Mouse (Mus musculus) Patski (cell line): ENCODE results near the gene Cat. TPM values are rescaled to one million over a fixed set of nuclear protein-coding genes. Genes with fewer than 3 reads are reported as not detected.

ENCODE experiments used
- ATAC-seq: fragments of 100-300 bp; one replicate; pipeline ENCODE4 v1.8.0; 2021
- CTCF ChIA-PET: fragments of 350-600 bp; sonication (Branson Sonifier 250); formaldehyde crosslinking; loops from one replicate; lab custom pipeline; 2022; ENCODE audit warnings: inconsistent platforms; lab: Charles Lee
- POLR2A ChIA-PET: fragments of 350-600 bp; sonication (Branson Sonifier 250); formaldehyde crosslinking; loops from one replicate; lab custom pipeline; 2022; ENCODE audit warnings: antibody characterized with exemption, inconsistent platforms; lab: Charles Lee
- DNase-seq: peaks from one replicate; pipeline ENCODE4 v3.0.0-alpha.2; 2011; ENCODE audit warnings: low read depth, low spot score
- H3K27me3 ChIP-seq: fragments of 371-371 bp; one replicate; pipeline ENCODE4 v1.5.1; 2021
- CTCF ChIP-seq: fragments of 100-300 bp; IDR thresholded peaks from one replicate; pipeline ENCODE4 v1.5.1; 2021
- in situ Hi-C: fragments of 300-500 bp; cut with MboI; formaldehyde crosslinking; loops from 3 replicates; pipeline ENCODE4 v1.11.1; 2018; ENCODE audit warnings: low pct_unique_long_range_greater_than_20kb, mixed read lengths
- polyA plus RNA-seq: library from polyadenylated mRNA; unstranded; gene quantifications from one replicate; pipeline ENCODE4 v1.2.3, GENCODE M21; 2021

The Cat gene
- 64.3 TPM for polyA plus RNA-seq

DNA sequence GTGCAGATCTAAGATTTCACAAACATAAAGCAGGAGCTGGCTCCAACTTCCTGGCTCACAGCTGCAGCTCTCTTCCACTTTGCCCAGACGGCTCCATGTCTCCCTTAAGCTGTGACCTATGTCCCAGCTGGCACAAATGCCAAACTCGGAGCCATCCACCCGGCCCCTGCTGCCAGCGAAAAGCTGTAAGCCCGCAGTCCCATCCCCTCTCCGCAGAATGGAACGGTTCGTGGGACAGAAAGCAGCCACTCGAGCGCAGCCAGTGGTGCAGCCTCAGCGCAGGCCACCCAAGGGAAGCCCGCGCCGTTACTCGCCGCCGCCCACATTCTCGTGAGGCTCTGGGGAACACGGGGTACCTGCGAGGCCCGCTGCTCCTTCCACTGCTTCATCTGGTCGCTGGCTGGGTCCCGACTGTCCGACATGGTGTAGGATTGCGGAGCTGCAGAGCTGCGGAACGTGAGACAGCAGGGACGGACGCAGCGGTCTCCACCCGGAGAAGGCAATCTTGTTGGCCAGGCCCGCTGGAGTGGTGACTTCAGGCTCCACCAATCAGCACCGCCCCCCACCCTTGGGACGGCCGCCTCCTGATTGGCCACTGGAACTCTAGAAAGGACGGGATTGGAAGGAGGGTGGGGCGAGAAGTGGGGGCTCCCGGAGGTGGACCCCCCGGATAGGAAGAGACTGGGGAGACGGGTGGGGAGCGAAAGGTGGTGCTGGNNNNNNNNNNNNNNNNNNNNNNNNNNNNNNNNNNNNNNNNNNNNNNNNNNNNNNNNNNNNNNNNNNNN lies at the start of gene Cat:
Gene Cat (minus strand): TSS at position 544 of the 785 bp plus-strand sequence.
- peak; percentile 97 for ATAC-seq
- ChIA-PET CTCF (interaction anchor here (2.3 to 2.9 kb wide), 2 partner anchors 28 to 62 kb away, joined by 8 to 11 read pairs; no protein-coding TSS in a partner anchor), POLR2A (interaction anchor here (0.6 to 1.6 kb wide), 4 partner anchors 27 to 1176 kb away, joined by 3 to 6 read pairs (median 4); no protein-coding TSS in a partner anchor)
- no peak for TF ChIP-seq CTCF
- H3K27me3 ChIP-seq = no peaks in the 10 kb centered on the region
- no peak for DNase-seq
- in situ Hi-C loops = no loop called here

DNA sequence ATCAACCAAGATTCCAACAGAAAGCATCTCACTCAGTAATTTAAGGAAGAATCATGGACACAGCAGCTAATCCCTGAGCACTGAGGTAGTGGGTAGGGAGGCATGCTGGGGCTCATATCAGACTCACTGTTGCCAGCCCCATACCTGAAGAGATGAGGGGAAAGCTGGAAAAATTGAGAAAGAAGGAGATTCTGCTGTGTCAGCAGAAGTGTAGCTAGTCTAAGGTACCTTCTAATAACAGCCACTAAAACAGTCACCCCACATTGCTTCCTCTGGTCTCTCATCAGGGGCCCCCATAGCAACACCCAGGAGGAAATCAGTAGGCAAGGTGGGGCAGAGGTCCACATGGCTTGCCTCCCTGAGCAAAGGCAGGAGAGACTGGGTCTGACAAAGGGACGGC lies 40.6 kb upstream of the Cat start:
- no peak for DNase-seq
- TF ChIP-seq CTCF = no peak
- in situ Hi-C loops = no loop called here
- ATAC-seq = no peak
- POLR2A ChIA-PET = no interaction called here
- CTCF ChIA-PET = no interaction called here
- H3K27me3 ChIP-seq = peaks cover 17% of the 10 kb centered on the region

DNA sequence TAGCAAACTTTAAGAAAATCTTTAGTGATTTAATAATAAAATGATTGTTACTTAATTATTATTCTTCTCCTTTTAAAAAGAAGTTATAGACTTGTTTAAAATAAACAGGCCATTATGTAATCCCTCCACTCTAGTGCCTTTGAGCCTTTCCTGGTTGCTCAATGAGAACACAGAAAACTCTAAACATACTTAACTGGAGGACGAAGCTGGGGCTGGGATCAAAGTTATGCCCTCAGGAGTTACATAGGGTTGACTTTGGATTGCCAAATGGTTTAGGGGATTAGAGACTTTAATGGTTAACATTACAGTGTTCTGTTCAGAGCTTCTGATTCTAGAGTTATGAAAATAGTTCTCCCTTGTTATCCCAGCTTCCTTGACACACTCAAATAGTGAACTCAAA lies 31.5 kb upstream of the Cat start:
- peaks cover 22% of the 10 kb centered on the region for H3K27me3 ChIP-seq
- no peak for DNase-seq
- ChIA-PET POLR2A (no interaction called here), CTCF (interaction anchor here (0.7 kb wide), 1 partner anchor 17 kb away, joined by 3 read pairs; no protein-coding TSS in a partner anchor)
- in situ Hi-C loops = no loop called here
- TF ChIP-seq CTCF = no peak
- ATAC-seq = no peak

DNA sequence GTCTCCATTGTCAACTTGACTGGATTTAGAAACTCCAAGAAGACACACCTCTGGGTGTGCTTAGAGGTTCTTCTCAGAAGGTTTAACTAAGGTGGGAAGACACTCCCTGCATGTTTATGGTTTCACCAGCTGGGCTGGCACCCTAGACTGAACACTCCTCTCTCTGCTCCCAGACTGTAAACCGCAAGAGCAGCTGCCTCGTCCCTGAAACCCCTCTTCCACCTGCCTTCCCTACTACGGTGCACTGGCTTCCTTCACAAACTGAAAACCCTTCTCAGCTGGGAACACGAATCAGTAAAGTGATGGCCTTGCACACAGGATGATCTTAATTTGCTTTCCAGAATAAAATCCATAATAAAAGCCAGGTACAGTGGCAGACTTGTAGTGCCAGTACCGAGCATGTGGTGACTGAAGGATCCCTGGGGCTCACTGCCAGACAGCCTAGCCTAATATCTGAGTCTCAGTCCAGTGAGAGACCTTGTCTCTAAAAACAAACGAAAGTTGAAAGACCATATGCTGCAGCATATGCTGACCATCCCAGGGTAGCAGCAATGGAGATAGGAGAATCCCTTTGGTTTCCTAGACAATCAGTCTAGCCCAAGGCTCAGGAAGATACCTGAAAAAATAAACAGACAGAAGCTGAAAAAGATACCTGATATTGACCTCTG lies 30.7 kb upstream of the Cat start:
- ATAC-seq = no peak
- H3K27me3 ChIP-seq = peaks cover 26% of the 10 kb centered on the region
- POLR2A ChIA-PET = interaction anchor here (1.2 kb wide), 1 partner anchor 10 kb away, joined by 3 read pairs; no protein-coding TSS in a partner anchor
- in situ Hi-C loops = no loop called here
- CTCF ChIA-PET = interaction anchor here (0.9 kb wide), 1 partner anchor 32 kb away, joined by 3 read pairs; no protein-coding TSS in a partner anchor
- no peak for DNase-seq
- no peak for TF ChIP-seq CTCF

- in situ Hi-C loops = no loop called here
- no peak for DNase-seq
- TF ChIP-seq CTCF = no peak
- H3K27me3 ChIP-seq = peaks cover 25% of the 10 kb centered on the region
- ChIA-PET CTCF (interaction anchor here (0.9 to 1.0 kb wide), 2 partner anchors 34 to 47 kb away, joined by 3 read pairs; no protein-coding TSS in a partner anchor), POLR2A (interaction anchor here (0.7 kb wide), 1 partner anchor 11 kb away, joined by 3 read pairs; no protein-coding TSS in a partner anchor)
- ATAC-seq = no peak
Measured at GRCm38 (mm10) chr2:103512066-103512795, 27.3 kb upstream of the Cat start.

DNA sequence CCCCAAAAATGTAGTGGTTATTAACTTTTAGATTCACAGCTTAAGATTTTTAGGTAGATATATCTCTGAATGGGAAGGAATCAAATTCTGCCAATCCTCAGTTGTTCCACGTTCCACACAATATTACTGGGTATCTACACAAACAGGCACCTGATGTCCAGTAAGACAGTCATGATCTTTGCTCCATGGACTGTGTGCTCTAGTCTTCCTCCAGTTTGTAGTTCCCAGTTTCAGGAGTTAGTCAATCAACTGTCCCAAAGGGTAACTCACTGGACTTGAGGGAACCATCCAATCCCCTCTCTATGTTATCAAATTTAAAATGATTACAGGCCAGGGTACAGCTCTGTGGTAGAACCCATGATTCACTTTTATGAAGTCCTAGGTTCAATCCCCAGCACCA lies 26.7 kb upstream of the Cat start:
- ChIA-PET CTCF (interaction anchor here (0.9 to 1.0 kb wide), 2 partner anchors 35 to 46 kb away, joined by 3 read pairs; no protein-coding TSS in a partner anchor), POLR2A (no interaction called here)
- in situ Hi-C loops = no loop called here
- H3K27me3 ChIP-seq = peaks cover 19% of the 10 kb centered on the region
- ATAC-seq (no peak), DNase-seq (no peak)
- TF ChIP-seq CTCF = no peak

DNA sequence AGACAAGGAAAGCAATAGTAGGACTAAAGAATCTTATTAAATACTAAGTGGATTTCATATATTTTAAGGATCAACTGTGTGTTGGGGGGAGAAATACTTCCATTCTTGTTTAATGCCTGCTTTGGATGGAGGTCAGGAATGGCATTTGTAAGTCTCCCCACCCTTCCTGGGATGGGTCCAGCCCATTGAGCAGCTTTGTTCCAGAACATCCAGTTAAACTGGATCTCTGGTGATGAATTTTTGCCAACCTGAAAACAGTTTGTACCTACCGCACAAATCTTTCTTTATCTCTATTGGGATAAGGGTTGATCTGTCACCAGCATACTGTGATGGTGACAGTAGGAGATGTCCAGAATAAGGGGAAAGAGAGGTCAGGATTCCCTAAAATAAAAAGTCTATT lies 26.1 kb upstream of the Cat start:
- no peak for TF ChIP-seq CTCF
- DNase-seq (no peak), ATAC-seq (no peak)
- in situ Hi-C loops = no loop called here
- ChIA-PET CTCF (interaction anchor here (0.9 to 1.0 kb wide), 2 partner anchors 36 to 46 kb away, joined by 3 read pairs; no protein-coding TSS in a partner anchor), POLR2A (no interaction called here)
- H3K27me3 ChIP-seq = peaks cover 17% of the 10 kb centered on the region

DNA sequence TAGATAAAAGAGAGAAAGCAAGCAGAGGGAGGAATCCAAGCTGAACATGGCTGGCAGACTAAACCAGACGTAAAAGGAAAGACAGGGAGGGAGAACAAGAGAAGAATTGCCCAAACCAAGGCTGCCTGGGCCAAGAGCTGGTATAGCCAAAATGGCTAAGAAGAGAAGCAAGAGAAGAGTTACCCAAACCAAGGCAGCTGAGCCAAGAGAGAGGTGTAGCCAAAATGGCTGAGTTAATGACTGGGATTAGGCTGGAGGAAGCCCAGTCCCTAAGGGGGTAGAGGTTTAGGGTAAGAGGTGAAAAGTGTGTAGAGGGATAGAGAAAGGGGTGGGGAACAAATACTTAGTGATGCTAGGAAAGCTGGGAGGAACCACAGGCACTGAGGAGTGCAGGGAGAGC lies 22.7 kb upstream of the Cat start:
- CTCF ChIA-PET = interaction anchor here (1.4 kb wide), 1 partner anchor 236 kb away, joined by 3 read pairs; no protein-coding TSS in a partner anchor
- DNase-seq (no peak), ATAC-seq (no peak)
- no peak for TF ChIP-seq CTCF
- H3K27me3 ChIP-seq = peaks cover 7% of the 10 kb centered on the region
- POLR2A ChIA-PET = no interaction called here
- in situ Hi-C loops = no loop called here

DNA sequence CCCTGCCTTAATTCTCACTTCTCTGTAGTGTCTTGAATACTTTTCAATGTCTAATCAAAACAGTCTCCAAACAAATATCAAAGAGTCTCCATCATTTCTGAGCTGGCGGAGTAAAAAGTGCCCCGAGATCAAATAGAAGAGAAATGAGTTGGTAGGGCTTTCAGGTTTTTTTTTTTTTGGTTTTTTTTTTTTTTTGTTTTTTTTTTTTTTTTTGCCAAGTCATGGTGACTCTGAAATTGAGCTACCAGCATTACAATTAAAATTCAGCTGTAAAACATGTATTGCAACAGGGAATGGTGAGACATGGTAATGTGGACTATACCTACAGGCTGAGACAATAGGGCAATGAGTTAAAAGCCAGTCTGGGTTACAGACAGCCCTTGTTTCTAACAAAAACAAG lies 21.0 kb upstream of the Cat start:
- in situ Hi-C loops = no loop called here
- no peak for TF ChIP-seq CTCF
- H3K27me3 ChIP-seq = no peaks in the 10 kb centered on the region
- DNase-seq = no peak
- POLR2A ChIA-PET = interaction anchor here (0.6 kb wide), 1 partner anchor 9 kb away, joined by 3 read pairs; no protein-coding TSS in a partner anchor
- ATAC-seq = no peak
- CTCF ChIA-PET = no interaction called here

DNA sequence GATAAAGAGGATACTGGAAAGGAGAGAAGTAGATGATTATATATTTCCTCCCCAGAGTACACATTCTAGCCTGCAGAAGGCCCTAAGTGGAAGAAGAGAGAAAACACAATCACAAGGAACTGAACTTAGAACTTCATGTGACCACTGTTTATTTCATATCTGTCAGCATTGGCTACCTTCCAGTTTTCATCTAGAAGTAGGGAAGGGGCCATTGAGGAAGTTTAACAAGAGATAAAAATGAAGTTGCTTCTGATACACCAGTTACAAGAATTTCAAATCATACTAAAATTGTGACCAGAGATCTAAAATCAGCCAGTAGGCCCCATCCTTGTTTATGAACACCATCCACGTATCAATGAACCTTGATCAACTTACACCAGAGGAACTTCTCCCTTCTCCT lies 19.5 kb upstream of the Cat start:
- no peak for DNase-seq
- in situ Hi-C loops = no loop called here
- no peak for TF ChIP-seq CTCF
- ChIA-PET POLR2A (no interaction called here), CTCF (no interaction called here)
- H3K27me3 ChIP-seq = no peaks in the 10 kb centered on the region
- ATAC-seq = no peak
